Mouse (Mus musculus) cerebellum, adult 11-12 months (tissue): ENCODE results near the gene Sptb.

Experiments
- DNase-seq: peaks from one replicate; pipeline ENCODE4 v3.0.0; 2022

Gene Sptb

GRCm38 (mm10) chr12:76540169-76540568 lies 170.2 kb downstream of the Sptb start:
- no peak for DNase-seq

DNA sequence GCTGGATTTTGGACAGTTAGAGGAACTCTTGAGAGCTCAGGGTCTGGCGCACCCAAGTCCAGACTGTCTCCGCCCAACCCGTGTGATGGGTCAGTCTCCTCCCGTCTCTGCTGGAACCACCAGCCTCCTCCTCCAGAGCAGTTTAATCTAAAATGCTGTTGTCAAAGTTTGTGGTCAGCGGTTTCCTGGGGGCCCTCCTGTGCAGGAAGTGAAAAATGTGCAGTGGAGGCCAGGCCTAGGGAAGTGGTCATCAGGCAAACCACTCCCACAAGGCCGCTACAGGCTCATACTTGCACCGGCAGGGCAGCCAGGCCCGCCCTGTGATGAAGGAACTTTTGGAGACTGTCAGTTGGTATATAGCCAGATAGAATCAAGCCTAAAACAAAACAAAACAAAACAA lies 172.9 kb downstream of the Sptb start:
- no peak for DNase-seq

- DNase-seq = no peak
These were observed 173.7 kb downstream of the Sptb start for GRCm38 (mm10) chr12:76536591-76537153.

DNA sequence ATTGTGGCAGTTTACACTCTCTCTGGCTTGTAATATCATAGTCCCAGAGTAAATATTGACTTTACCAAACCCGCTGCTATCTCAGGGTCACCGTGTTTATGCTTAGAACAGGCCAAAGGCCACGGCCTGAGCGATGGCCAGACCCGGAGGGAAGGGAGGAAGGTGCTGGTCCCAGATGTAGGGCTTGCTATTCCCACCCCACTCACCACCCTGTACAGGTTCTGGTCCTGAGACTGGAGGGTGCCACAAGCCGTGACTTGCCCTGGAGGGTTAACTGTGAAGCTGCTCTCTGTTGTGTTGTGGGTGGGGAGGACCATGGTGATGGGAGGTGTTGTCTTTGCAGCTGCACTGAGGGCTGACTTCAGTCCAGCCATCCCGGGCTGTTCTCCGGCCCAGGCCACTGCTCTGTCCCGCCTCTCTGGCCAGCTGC lies 174.9 kb downstream of the Sptb start:
- no peak for DNase-seq

- no peak for DNase-seq
These were observed 175.6 kb downstream of the Sptb start for GRCm38 (mm10) chr12:76534641-76535283.

- DNase-seq = no peak
These were observed 176.1 kb downstream of the Sptb start for GRCm38 (mm10) chr12:76534233-76534632.

- peak; percentile 69 for DNase-seq
These were observed 176.7 kb downstream of the Sptb start for GRCm38 (mm10) chr12:76533377-76534222.

DNA sequence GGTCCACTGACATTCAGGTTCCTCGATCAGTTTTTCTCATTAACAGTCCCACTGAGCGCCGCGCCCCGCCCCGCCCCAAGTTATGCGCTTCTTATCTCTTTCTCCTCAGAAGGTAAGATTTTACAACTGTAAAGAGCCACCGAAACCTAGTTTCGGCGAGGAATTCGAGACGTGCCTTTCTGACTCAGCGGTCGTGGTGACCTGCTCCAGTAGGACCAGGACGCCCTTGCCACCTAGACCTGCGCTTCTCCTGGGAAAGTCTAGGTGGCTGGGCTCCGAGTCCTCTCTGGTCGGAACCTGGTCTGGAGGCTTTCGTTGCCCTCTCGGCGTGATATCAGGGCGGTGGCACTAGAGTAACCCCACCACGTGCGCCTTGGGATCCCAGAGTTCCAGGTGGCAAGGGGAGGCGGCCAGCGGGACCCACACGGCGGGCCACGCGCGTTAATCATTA lies 177.4 kb downstream of the Sptb start:
- DNase-seq = no peak

- no peak for DNase-seq
These were observed 178.1 kb downstream of the Sptb start for GRCm38 (mm10) chr12:76531986-76532925.

DNA sequence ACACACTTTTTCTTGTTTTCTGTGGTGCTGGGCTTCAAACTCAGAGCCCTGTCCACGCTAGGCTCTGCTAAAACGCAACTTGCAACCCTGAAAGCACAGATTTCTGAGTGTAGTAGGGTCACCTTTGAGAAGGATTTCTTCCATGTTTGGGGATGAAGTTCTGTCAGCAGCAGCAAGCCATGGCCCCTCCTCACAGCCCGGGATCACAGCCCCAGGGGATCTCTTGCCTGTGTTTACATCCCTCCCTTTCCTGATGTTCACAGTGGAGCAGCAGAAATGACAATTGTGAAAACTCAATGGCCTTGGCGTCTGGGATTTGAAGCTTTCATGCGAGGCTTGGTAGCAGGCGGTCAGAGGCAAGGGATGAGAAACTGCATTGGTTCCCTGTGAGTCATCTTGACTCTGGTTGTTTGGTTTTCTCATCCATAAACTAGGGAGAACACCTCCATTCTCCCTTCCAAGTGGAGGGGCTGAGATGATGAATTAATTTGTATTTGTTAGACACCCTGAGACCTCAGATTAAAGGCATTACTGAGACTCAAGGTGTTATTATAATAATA lies 179.7 kb downstream of the Sptb start, which contains the start of gene Plekhg3:
Gene Plekhg3 (plus strand): TSS at position 312 of the 560 bp plus-strand sequence.
- no peak for DNase-seq
